Mouse (Mus musculus) urinary bladder, postnatal 14 days (tissue): ENCODE measurements at regions not wholly inside any gene's neighbourhood (a gene's known extent, or its start where the extent isn't known, plus 50 kb on each side); places are given as distances from the start of the nearest gene placed in this dataset.

ENCODE experiments used
- DNase-seq: peaks from one replicate; pipeline ENCODE4 v3.0.0; 2021; ENCODE audit warnings: low spot score

GRCm38 (mm10) chr9:59153945-59154344 is 117.7 kb upstream of the Neo1 start:
- DNase-seq = no peak

- no peak for DNase-seq
These were observed 116.9 kb upstream of the Neo1 start for GRCm38 (mm10) chr9:59153126-59153525.

- DNase-seq = no peak
These were observed 108.1 kb upstream of the Neo1 start for GRCm38 (mm10) chr9:59144256-59144800.

- no peak for DNase-seq
These were observed 107.4 kb upstream of the Neo1 start for GRCm38 (mm10) chr9:59143610-59144009.

- DNase-seq = peak; percentile 26
These were observed 98.2 kb upstream of the Neo1 start for GRCm38 (mm10) chr9:59134171-59135041.

GRCm38 (mm10) chr9:59129699-59130340 is 93.6 kb upstream of the Neo1 start:
- DNase-seq = no peak

GRCm38 (mm10) chr9:59129252-59129651 is 93.0 kb upstream of the Neo1 start:
- DNase-seq = no peak

- no peak for DNase-seq
These were observed 91.8 kb upstream of the Neo1 start for GRCm38 (mm10) chr9:59128023-59128422.

GRCm38 (mm10) chr9:59125886-59126285 is 89.6 kb upstream of the Neo1 start:
- DNase-seq = no peak

GRCm38 (mm10) chr9:59116561-59116960 is 80.3 kb upstream of the Neo1 start:
- peak; percentile 52 for DNase-seq

GRCm38 (mm10) chr9:59113859-59114258 is 77.6 kb upstream of the Neo1 start:
- DNase-seq = no peak

GRCm38 (mm10) chr9:59099738-59100137 is 63.5 kb upstream of the Neo1 start:
- DNase-seq = no peak

- no peak for DNase-seq
These were observed 61.3 kb upstream of the Neo1 start for GRCm38 (mm10) chr9:59097564-59097963.

- no peak for DNase-seq
These were observed 60.5 kb upstream of the Neo1 start for GRCm38 (mm10) chr9:59096551-59097268.

GRCm38 (mm10) chr9:59095626-59096025 is 59.4 kb upstream of the Neo1 start:
- no peak for DNase-seq

GRCm38 (mm10) chr9:59094106-59094505 is 57.9 kb upstream of the Neo1 start:
- DNase-seq = no peak

- no peak for DNase-seq
These were observed 54.9 kb upstream of the Neo1 start for GRCm38 (mm10) chr9:59091179-59091578.

GRCm38 (mm10) chr9:59087704-59088103 is 51.5 kb upstream of the Neo1 start:
- DNase-seq = no peak

- no peak for DNase-seq
These were observed 50.9 kb upstream of the Neo1 start for GRCm38 (mm10) chr9:59087112-59087511.

GRCm38 (mm10) chr9:59086556-59087102 is 50.4 kb upstream of the Neo1 start:
- no peak for DNase-seq
